Mouse (Mus musculus) thymus, adult 2 months (tissue): Measurements from ENCODE around the gene Tgfbr2.

ENCODE experiments used
- CTCF ChIP-seq: fragments of 200-500 bp; IDR thresholded peaks from 2 replicates; pipeline ENCODE4 v1.5.1; 2012; ENCODE audit warnings: mild to moderate bottlenecking, control low read depth, low read length, moderate library complexity, borderline replicate concordance; ENCODE audit not compliant: control insufficient read depth, poor library complexity, insufficient read depth; ENCODE audit errors: extremely low read depth
- POLR2A ChIP-seq: fragments of 200-500 bp; IDR thresholded peaks from 2 replicates; pipeline ENCODE4 v1.6.1; 2012; ENCODE audit warnings: mild to moderate bottlenecking, low read length, control low read depth, moderate library complexity; ENCODE audit not compliant: control insufficient read depth, poor library complexity, insufficient read depth; ENCODE audit errors: extremely low read depth

- TF ChIP-seq POLR2A (no peak), CTCF (no peak)
Measured at GRCm38 (mm10) chr9:116223368-116223767, 48.2 kb upstream of the Tgfbr2 start.
